Mouse (Mus musculus): ENCODE data around the gene Acp1. TPM values are rescaled to one million over a fixed set of nuclear protein-coding genes. Genes with fewer than 3 reads are reported as not detected.

Gene Acp1
- total and polyA plus RNA-seq, 3 experiments, result 6.5 to 56.8 (median 51.4) TPM

GRCm38 (mm10) chr12:30864347-30864746 lies 47.0 kb downstream of the Acp1 start:
- no peak for DNase-seq

GRCm38 (mm10) chr12:30856172-30856571 lies 55.2 kb downstream of the Acp1 start:
- no peak for DNase-seq

- no peak for DNase-seq
Measured at GRCm38 (mm10) chr12:30855442-30856159, 55.8 kb downstream of the Acp1 start.

DNA sequence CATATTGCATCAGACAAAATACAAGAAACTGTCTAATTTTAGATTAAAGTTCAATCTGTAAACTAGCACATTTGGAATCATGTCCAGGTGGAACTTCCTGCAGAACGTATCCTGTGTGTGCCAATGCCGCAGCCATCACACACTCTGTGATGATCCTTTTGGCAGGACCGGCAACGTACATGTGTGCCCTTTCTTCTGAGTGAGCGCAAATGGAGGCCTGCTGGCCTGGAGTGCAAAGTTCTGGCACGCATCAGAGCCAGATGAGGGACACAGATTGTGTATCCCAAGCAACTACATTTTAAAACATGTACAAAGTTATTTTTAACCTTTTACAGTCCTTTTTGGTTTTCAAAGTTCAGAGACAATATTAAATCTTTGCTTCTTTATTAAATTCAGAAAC lies 59.5 kb downstream of the Acp1 start:
- no peak for DNase-seq

GRCm38 (mm10) chr12:30850902-30851301 lies 60.5 kb downstream of the Acp1 start:
- DNase-seq, result peak; percentile 5

DNA sequence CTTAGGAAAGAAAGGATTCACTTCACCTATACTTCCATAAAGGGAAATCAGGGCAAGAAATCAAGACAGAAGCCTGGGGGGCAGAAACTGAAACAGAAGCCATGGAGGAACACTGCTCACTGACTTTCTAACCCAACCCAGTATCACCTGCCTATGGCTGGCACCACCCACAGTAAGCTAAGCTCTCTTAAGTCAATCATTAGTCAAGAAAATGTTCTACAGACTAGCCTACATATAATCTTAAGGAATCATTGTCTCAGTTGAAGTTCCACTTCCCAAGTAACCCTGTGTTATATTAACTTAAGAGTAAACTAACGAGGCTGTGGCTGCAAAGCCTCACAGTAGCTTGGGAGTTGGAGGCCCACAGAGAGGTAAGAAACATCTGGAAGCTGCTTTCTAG lies 62.9 kb downstream of the Acp1 start:
- DNase-seq, result no peak

Other genes starting within 250 kb of the Acp1 start
- gene Alkal2, start 27.3 kb downstream of the Acp1 start, total RNA-seq (2021), result under 1 TPM in 1 of 2 experiments, not detected in 1; 0.24 TPM
- gene Alkal2, start 27.3 kb downstream of the Acp1 start, polyA plus RNA-seq (2012; rRNA removed), result 0.33 and 0.85 TPM in 2 replicates
- gene Sh3yl1, start 79 bp upstream of the Acp1 start, total RNA-seq (2021), result 1 to 10 TPM; 2.8 to 3.9 TPM
- 0.13 and 0.40 TPM in 2 replicates for gene Sh3yl1, start 79 bp upstream of the Acp1 start, polyA plus RNA-seq (2012; rRNA removed)
- gene Fam110c, start 162.3 kb upstream of the Acp1 start, total RNA-seq (2021), result under 1 TPM; 0.55 to 0.93 TPM
- 0.47 and 0.58 TPM in 2 replicates for gene Fam110c, start 162.3 kb upstream of the Acp1 start, polyA plus RNA-seq (2012; rRNA removed)